11 mouse cellular contexts compared by ENCODE assay signal in the genomic region with DNA sequence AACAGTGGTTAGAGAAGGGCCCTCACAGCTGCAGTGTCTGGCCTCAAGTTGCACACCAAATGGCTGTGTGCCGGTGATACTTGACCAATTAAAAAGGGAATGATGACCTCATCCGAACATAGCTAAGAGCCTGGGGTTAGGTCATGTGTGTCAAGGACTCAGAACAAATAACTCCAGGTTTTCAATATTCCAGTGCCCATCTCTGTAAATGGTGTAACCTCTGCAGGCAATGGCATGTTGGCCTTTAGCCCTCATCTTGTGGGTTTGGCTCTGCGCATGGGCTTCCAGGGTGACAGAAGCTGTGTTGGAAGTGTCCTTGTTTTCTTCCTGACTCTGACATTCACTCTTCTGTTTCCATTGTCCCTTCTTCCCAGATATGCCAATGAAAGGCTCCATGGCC.
"Had no signal": no experiment of that assay in that cellular context is flagged by ENCODE, and none has a peak within 500 bp of the region (broad histone marks: within the 10 kb centered on the region; RNA-seq: fewer than 3 reads in every experiment).

No protein-coding gene starts in this region.

- H3K27me3 ChIP-seq: liver, embryonic 13.5 days had no signal

- H3K36me3 ChIP-seq: liver, embryonic 13.5 days had no signal

- H3K4me1 ChIP-seq: liver, embryonic 13.5 days had no signal

- DNase-seq: kidney, postnatal 10 days; kidney, postnatal 36 days; layer of hippocampus, postnatal 36 days; liver, embryonic 13.5 days; lung, adult 2 months; lung, postnatal 14 days; lung, postnatal 4 days; midbrain, embryonic 14.5 days; thymus, adult 18-20 months; thymus, postnatal 36 days had no signal

- H3K27ac ChIP-seq: liver, embryonic 13.5 days had no signal

- H3K9ac ChIP-seq: liver, embryonic 13.5 days had no signal

- H3K4me3 ChIP-seq: left cerebral cortex, adult 2 months; liver, embryonic 13.5 days had no signal
